Mouse (Mus musculus) brain, embryonic 14.5 days (tissue): ENCODE data around the gene Bri3.

ENCODE experiments used
- CTCF ChIP-seq: fragments of 200-500 bp; IDR thresholded peaks from 2 replicates; pipeline ENCODE4 v1.5.1; 2012; ENCODE audit warnings: inconsistent platforms, mild to moderate bottlenecking, moderate library complexity, borderline replicate concordance; ENCODE audit not compliant: insufficient read depth, insufficient read length; ENCODE audit errors: extremely low read depth
- POLR2A ChIP-seq: fragments of 200-500 bp; IDR thresholded peaks from 2 replicates; pipeline ENCODE4 v1.6.1; 2012; ENCODE audit warnings: mild to moderate bottlenecking, inconsistent platforms, borderline replicate concordance; ENCODE audit not compliant: poor library complexity, insufficient read depth, insufficient read length, severe bottlenecking; ENCODE audit errors: extremely low read depth

DNA sequence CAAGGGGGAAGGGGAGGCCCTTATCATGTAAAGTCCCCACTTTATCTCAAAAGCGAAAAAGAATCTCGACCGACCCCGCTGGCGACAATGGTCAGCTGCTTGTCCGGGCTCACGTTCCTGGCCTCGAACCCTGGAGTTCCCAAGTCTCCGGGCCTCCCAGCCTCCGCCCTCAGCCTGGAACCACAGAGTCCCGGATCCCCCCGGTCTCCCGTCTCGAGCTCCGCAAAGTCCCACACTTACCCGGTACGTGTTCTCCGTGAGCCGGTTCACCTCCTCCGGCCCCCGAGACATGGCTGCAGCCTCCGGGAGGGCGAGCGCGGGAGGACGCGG is 113.3 kb downstream of the Bri3 start:
- TF ChIP-seq CTCF (no peak), POLR2A (no peak)
